Mouse (Mus musculus): ENCODE results near the gene Palm2.

The Palm2 gene

DNA sequence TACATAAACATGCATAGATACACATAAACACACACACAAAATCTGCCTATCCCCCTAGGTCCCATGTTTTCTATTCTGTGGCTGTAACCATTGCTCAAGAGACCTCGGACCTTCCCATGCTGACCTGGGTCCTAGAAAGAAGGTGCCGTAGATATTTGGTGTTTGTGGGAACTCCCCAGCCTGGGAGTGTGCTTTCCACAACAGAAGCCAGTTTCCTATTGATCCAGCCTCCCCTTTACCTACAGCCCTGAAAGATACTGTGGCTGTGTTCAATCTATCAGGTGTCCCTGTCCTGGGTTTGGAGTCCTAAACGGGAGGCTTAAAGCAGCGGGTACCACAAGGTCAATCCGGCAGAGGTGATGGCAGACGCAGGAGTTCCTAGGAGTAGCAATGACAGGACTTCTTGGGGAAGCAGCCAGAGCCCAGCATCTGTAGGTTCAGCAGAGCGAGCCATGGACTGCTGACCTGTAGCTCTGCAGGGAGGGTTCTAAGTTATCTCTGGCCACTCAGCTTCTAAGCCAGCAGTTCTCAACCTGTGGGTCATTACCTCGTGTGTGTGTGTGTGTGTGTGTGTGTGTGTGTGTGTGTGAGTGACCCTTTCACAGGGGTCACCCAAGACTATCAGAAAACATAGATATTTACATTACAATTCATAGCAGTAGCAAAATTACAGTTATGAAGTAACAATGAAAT lies 79.3 kb downstream of the Palm2 start:
- no peak for DNase-seq (ENCODE audit: low spot score in 2 of 2)

DNA sequence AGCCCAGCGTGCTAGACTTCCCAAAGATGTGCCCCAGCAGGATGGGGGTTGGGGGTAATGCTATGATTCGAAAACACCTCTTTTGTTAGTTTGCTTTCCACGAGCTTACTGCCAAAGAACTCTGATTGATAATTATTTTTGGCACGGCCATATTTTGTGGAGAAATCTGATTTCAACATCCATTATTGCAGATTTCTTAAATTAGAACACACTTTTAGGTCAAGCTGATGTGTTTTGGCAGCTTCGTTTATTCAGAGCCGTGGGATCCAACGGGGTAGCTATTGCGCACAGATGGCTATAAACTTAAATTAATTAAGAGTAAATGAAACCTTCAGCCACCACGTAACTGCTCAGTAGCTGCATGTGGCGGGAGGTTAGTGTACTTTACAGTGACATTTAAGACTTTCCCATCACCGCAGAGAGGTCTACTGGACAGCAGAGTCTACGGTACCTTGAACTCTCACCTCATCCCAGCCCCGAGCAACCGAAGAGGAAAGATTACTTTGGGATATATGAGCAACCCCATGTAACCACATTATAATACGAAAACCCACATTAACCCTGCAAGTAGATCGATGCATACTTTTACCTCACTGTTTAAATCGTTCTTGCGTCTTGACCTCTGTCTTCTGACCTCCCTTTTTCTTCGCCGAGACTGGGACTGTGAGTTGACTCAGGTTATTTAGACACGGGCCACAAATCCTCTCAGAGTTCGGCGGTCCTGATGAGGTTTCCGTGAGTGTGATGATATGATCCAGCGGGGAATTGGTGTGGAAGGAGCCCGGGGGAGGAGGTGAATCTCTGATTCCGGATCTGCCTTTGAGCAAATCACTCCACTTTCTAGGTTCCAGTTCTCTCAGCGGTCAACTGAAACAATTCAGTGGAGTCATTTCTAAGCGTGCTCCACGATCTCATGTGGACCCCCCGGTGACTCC lies 80.2 kb downstream of the Palm2 start:
- no peak for DNase-seq (ENCODE audit: low spot score in 2 of 2)

DNA sequence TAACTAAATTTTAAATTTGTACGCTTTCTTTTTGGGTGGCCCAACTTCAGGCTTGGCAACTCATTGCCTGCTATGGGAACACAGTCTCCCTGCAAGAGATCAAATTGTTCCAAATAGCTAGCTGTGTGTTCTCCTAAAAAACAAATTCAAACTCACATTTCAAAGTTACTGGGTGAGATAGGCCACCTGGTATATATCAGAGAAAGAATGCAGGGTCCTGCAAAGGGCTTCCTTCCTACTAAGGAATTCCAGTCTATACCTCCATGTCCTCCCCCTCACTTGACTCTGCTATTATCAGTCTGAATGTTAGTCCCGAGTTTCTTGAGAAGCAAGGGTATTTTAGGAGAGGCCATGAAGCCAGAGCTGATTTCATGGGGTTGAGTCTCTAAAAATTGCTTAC lies 81.3 kb downstream of the Palm2 start:
- no peak for DNase-seq (ENCODE audit: low spot score in 2 of 2)

DNA sequence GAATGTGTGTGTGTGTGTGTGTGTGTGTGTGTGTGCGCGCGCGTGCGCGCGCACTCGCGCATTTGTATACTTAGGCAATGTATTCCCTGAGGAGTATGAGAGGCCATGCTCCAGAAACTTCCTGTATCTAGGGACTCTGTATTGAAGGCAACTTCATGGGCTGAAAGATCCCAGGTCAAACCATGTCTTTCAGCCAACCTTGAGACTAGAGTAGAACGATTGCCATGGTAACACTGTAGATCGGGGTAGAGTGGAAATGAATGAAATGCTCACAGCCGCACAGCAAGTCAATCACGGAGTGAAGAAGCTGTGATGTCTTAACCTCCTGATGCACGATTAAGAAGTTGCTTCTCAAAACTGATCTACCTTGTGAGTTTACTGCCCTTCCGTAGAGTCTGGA lies 89.4 kb downstream of the Palm2 start:
- DNase-seq (ENCODE audit: low spot score in 2 of 2) = no peak

DNA sequence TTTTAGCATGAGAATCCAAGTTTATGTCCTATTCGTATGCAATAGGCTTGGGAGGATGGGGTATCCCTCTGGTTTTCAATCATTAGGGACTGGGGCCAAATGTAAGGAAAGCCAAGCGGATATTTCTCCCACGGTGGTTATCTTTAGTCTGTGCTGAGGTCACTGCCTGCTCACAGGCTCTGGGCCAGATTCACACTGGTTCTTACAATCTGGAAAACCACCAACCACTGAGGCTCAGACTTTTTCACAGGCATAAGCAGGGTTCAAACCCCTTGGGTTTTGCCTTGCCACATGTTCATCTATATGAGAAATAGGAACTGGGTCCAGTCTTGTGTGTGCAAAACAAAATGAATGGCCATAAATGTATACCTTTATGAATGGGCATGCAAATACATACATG lies 90.4 kb downstream of the Palm2 start:
- DNase-seq (ENCODE audit: low spot score in 2 of 2) = no peak

DNA sequence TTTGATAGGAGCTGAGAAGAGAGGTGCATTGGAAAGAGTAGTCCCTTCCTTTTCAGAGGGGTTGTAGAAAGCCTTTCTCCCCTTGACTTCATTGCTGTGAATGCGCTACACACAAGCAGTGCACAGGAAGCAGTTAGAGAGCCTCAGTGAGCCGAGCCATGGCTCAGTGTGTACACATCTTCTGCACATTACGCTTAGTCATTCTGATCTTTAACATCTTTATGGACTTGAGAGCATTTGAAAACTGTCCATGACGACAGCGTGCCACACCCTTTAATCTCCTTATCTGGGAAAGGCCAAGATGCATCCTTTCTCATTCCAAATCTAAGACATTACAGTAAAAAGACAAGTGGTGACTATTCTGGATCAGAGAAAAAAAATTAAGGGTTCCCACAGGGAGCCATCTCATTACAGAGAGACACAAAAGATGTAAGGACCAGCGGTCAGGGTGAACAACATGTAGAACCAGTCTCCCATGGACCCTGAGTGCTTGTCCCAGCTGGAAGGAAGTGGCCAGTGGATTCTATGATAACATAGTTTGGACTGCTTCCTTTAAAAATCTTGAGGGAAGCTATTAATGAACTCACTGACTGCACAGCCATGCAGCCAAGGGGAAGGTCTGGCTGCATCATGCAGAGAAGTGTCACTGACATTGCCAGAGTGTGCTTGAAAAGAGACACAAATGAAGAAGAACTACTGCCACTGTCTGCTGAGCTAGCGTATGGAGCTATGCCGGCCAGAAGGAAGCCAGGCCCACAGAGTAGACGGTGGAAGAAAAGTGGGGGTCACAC lies 91.4 kb downstream of the Palm2 start:
- DNase-seq (ENCODE audit: low spot score in 2 of 2) = no peak

DNA sequence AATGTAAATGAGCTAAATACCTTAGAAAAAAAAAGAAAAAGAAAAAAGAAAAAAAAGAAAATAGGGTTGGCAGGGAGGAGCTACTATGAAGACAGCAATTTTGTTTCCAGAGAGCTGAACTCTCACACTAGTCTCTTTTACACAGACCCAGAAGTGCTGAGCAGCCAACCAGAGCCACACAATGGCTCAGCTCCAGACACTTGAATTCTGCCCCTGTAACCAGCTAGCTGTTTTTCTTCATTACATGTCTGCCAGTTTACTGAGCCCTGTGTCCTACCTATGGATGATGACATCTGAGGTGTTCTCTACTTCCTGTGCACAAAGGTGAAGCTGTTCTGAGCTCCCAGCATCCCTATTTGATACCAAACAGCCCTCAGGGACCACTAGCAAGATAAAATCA lies 94.2 kb downstream of the Palm2 start:
- DNase-seq (ENCODE audit: low spot score in 2 of 2) = no peak

DNA sequence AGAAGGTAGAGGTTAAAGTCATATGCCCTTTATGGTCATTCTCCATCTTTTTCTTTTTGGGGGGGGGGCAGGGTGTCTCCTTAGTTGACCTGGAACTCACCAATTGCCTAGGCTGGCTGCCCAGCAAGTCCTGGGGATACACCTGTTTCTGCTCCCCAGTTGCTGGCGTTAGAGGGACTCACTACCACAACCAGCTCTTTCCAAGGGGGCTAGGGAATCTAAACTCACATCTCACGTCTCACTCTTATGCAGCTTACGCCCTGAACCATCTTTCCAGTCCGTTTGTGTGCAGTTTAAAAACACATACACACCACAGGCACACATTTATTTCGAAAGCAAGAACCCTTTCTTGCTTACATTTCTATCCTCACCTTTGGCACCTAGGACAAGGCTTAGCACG lies 99.6 kb downstream of the Palm2 start:
- DNase-seq (ENCODE audit: low spot score in 2 of 2) = no peak

DNA sequence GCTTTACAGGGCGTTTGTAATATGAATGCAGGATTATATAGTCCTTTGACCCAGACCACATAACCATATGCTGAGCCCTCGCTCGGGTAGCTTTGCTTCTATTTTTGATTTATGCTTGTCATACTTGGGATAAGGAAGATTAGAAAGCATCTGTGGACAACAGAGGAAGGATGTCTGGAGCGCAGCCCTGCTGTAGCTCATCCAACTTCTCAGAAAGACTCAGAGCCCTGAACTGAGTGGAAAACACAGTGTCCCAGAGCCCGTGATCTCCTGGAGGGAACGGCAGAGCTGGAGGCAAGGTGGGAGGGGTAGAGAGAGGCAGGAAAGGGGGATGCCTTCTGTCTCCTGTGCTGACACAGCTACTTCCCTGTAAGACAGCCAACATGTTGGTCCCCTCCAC lies 100.2 kb downstream of the Palm2 start:
- no peak for DNase-seq (ENCODE audit: low spot score in 2 of 2)

DNA sequence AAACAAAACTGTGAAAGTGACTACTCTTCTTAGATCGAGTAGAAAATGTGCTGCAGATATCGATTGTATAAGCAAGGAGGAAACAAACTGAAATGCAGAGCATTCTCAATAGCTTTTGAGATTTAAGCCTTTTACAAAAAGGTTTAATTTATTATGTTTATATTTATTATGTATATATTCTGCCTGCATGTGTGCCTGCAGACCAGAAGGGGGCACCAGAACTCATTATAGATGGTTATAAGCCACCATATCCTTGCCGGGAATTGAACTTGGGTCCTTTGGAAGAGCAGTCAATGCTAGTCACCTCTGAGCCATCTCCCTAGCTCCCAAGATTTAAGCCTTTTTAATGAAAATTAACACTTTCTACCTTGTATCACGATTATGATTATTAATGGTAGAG lies 101.0 kb downstream of the Palm2 start:
- no peak for DNase-seq (ENCODE audit: low spot score in 2 of 2)

DNA sequence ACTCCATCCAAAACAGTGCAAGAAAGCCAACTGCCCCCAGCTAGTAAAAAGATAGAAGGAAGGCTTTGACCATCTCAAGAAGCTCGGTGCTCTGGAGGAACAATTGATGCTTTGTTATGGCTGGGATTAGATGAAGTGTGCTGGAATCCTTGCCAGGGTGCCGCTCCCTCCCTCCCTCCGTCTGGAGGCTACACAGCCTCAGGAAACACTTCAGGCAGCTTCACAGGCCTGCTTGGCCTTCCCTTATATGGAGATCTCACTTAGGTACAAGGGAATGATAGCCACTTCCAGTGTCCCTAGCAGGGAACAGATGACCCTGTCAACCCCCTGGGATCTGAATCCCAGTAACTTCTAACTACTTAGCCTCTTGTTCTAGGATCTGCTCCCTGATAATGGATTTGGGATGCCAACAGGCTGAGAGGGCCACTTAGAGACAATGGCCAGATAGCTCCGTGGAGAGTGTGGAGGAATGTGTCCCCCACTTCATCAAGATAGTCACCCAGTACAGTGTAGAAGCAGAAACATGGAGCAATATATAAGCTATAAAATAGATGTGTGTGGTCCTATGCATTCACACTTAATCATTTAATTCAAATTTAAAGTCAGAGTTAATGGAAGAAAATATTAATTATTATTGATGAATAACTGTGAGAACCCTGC lies 104.1 kb downstream of the Palm2 start:
- DNase-seq (ENCODE audit: low spot score in 2 of 2) = no peak

DNA sequence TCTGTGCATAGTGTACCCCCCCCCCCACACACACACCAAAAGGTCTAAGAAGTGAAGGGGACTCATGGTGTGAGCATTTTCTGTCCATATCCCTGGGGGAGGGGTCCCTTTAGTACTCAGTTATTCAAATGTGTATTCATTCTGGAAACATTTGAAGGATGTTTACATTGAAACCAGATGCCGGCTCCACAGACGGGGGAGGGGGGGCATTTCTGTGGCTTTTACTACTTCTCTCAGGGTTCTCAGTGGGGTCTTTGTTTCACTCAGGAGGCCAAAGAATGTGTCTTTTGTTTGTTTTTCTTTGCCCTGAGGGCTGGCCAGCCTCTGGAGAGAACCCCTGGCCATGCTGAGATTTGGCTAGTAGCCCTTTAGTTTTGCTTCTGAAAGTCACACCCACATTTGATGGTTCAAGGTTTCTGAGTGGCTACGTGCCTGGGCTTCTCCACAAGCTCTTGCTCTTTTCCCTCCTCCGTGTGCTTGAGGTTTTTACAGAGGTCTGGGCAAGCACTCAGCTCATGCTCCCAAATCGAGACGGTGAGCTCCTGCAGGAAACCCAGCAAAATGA lies 109.7 kb downstream of the Palm2 start:
- DNase-seq (ENCODE audit: low spot score in 2 of 2) = no peak

DNA sequence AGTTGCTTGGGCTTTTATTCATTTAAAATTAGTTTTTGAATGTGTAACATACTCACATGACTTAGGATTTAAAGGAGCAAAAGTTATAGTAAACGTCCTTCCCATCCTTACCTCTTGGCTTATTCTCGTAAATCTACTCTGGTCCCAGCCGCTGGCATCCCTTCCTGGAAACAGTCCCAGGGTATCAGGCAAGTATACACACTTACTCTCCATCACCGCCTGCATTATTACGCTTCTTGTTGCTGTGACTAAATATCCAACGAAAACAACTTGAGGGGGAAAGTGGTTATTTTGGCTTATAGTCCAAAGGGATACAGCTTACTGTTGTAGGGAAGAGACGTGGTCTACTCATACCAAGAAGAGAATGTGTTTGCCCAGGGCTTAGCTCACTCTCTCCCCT lies 113.7 kb downstream of the Palm2 start:
- DNase-seq (ENCODE audit: low spot score in 2 of 2) = no peak

DNA sequence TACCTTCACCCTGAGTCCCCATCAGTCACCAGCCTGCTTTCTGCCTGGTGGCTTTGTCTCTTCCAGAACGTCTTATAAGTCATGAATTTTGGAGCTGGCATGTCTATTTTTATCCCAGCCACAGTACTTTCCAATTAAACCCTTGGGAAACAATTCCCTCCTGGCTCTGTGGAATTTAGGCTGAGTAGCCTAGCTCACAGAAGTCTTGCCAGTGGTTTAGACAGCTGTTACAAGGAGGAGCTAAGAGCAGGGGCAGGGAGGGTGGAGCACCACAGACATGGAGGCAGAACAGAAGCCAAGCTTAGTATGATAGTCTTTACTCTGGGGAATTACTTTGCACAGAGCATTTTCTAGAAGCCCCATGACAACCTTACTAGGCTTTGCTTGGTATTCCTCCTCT lies 116.2 kb downstream of the Palm2 start:
- DNase-seq (ENCODE audit: low spot score in 2 of 2) = no peak

DNA sequence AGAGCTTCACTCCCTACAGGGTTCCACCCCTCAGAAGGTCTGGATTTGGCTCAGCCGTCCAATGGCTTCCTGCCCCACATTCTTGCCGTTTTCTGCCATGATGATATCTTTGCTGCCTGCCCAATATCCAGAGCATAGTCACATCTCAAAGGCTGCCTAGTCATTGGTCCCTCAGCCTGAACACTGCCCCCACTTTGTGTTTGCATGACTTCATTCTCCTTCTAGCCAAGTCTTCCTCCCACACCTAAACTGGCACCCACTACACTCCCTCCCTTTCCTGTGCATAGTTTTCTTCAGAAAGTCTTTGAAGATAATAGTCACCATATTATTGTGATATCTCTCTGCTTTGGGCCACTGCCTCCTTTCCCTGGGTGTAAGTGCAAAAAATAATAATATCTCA lies 123.1 kb downstream of the Palm2 start:
- DNase-seq (ENCODE audit: low spot score in 2 of 2) = no peak

DNA sequence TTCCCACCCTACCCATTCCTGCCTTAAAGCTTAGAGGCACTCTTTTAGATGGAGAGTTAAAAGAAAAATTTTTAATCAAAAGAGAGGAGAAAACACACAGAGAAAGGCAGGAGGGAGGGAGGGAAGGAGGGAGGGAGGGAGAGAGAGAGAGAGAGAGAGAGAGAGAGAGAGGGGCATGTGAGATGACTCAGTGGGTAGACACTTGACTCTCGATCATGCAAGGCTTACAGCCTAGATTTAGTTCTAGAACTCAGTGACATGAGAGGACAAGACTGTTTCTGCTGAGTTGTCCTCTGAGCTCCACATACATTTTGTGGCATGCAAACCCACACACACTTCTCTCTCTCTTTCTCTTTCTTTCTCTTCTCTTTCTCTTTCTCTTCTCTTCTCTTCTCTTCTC lies 125.4 kb downstream of the Palm2 start:
- no peak for DNase-seq (ENCODE audit: low spot score in 2 of 2)

DNA sequence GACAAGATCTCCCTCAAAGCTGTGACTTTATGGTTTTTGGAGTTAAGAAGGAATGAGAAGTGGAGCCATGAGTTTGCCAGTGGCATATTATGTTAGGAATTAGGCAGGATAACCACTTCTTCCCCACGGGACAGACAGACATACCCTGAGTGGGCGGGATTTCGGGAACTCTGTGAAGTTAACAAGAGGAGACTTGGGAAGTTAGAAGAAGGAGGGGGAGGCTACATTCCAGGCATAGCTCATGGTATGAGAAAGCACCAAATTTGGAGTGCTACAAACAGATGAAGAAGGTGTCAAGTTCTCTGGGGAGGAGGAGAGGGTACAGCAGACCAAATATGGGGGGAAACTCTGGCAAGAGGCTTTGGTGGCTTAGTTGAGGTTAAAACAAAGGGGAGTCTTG lies 126.0 kb downstream of the Palm2 start:
- DNase-seq (ENCODE audit: low spot score in 2 of 2) = no peak

DNA sequence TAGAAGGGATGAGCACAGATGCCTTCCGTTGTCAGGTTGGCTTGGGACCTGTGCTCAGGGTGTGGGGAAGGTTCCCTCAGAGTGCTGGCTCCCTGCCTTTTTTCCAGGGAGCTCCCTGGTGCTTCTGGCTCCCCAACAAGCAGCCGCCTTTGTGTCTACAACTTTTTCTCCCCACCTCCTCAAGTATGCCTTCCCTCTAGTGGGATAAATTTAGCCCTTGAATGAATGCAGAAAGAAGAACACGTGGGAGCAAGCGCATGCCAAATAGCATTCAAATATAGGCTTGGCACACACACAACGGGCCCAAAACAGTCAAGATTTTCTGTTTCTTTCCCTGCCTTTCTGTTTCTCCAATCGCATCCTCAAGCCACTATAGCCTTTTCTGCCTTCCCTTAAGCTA lies 127.0 kb downstream of the Palm2 start:
- no peak for DNase-seq (ENCODE audit: low spot score in 2 of 2)

DNA sequence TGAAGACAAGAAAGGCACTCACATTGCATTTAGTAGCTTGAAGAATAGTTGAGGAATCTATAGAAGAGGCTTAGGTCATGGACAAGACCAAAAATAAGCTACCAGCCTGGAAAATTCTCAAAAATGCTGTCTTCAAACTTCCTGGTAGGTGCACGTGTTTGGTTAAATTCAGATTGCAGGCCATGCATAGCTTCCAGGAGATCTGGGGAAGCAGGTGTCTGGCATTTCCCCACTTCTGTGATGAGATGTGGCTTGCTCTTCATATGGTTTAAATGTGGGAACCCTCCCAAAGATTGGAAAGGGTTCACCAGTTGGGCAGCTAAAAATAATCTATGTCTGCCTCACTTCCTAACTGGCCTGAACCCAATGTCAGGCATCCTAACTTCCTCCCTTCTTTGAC lies 131.2 kb downstream of the Palm2 start:
- no peak for DNase-seq (ENCODE audit: low spot score in 2 of 2)

DNA sequence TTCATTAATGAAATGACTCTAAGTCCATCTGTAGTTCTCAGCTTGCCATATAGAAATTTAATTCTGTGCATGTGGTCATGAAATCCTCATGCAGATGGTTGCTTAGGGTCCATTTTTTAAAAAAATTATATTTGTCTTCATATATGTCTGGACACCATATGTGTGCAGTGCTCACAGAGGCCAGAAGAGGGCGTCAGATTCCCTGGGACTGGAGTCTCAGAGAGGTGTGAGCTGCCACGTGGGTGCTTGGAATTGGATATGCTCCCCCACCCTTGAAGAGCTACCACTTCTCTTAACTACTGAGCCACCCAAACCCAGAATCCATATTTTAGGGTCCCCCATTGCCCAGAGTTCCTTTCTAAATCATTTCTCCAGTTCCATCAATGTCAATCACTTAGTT lies 131.8 kb downstream of the Palm2 start:
- DNase-seq (ENCODE audit: low spot score in 2 of 2) = no peak

DNA sequence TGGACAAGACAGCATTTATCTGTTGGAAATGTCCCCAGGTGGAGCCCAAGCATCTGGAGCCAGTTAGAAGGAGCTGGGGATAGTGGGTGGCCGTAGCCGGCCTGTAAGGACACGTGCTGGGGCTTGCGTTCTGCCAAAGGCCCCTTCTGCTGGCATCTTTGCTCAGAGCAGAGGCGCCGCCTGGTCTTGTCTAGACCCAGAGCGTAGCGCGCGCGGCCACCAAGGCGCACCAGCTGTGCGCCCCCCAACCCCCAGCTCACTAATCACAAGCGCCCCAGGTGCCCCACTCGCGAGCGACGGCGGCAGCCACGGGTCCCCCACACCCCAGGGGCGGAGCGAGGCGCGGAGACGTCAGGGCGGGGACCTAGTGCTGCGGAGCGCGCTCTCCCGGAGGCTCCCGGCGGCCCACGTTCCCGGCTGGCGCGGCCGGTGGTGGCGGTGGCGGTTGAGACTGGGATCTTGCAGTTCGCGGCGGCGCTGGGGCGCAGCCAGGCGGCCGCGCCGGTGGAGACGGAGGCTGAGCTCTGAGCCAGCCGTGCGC lies 133.7 kb downstream of the Palm2 start, which contains the start of gene Pakap:
Gene Pakap (plus strand): TSS at position 514 of the 541 bp plus-strand sequence.
- no peak for DNase-seq (ENCODE audit: low spot score in 2 of 2)
